Mouse (Mus musculus): ENCODE data around the gene Sntb2. TPM values are rescaled to one million over a fixed set of nuclear protein-coding genes. Genes with fewer than 3 reads are reported as not detected.

Sntb2 gene
- polyA plus RNA-seq, 1 experiment from 2014 or later = 4.9 TPM

DNA sequence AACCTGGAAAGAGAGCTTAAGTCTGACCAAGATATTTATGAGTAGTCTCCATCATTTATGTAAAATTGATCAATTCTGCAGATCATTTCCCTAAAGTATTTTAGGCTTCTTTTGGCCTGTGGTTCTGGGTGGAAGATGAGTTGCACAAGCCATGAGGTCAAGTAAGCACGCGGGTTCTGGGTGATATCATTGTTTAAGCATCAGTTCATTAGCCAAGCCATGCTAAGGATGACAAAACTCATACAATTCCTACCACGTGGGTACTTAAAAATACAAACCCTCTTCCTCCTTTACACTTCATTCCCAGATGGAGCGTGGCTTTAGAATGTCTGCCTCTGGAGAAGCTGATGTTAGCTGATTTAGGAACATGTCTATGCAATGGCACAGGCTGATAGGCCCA lies 18.0 kb downstream of the Sntb2 start:
- no peak overlapping the region for H3K4me2 ChIP-seq
- H3K27ac ChIP-seq (ENCODE audit: low read depth, low read length) = no peak overlapping the region
- H3K9me3 ChIP-seq (ENCODE audit: control insufficient read depth, low read length) = no peaks in the 10 kb centered on the region
- no peak for DNase-seq (ENCODE audit: low spot score)
- WGBS = 75% methylated on average over 4 of the region's 4 CpGs
- H3K36me3 ChIP-seq (ENCODE audit: control insufficient read depth, insufficient read depth, low read length) = no peaks in the 10 kb centered on the region
- ATAC-seq (replicated peaks; ENCODE audit: low FRiP score) = no peak
- H3K4me3 ChIP-seq (ENCODE audit: low read depth, low read length) = no peak overlapping the region
- H3K27me3 ChIP-seq (replicated peaks; ENCODE audit: control insufficient read depth, insufficient read depth, low read length) = no peaks in the 10 kb centered on the region
- H3K4me1 ChIP-seq (replicated peaks; ENCODE audit: control insufficient read depth, insufficient read depth, low read length) = no peaks in the 10 kb centered on the region
- H3K9ac ChIP-seq (ENCODE audit: low read depth, low read length) = no peak overlapping the region

DNA sequence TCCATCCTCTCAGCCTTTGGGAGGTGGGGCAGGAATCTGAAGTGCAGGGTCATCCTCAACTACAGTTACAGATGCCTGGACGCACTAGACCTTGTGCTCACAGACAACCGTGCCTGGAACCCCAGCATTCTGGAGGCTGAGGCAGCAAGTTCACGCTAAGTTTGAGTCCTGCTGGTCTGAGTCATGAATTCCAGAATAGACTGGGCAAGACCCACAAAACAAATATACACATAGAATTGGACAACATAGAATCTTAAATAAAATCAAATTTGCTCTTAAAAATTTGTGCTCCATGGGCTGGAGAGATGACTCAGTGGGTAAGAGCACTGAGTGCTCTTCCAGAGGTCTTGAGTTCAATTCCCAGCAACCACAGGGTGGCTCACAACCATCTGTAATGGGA lies 21.5 kb downstream of the Sntb2 start:
- Histone ChIP-seq H3K36me3 (ENCODE audit: control insufficient read depth, insufficient read depth, low read length) (no peaks in the 10 kb centered on the region), H3K4me2 (no peak overlapping the region), H3K27ac (ENCODE audit: low read depth, low read length) (no peak overlapping the region), H3K4me3 (ENCODE audit: low read depth, low read length) (no peak overlapping the region), H3K9ac (ENCODE audit: low read depth, low read length) (no peak overlapping the region), H3K27me3 (replicated peaks; ENCODE audit: control insufficient read depth, insufficient read depth, low read length) (no peaks in the 10 kb centered on the region), H3K9me3 (ENCODE audit: control insufficient read depth, low read length) (no peaks in the 10 kb centered on the region), H3K4me1 (replicated peaks; ENCODE audit: control insufficient read depth, insufficient read depth, low read length) (no peaks in the 10 kb centered on the region)
- ATAC-seq (replicated peaks; ENCODE audit: low FRiP score) = no peak
- WGBS = 79% methylated on average over 3 of the region's 3 CpGs
- no peak for DNase-seq (ENCODE audit: low spot score)

DNA sequence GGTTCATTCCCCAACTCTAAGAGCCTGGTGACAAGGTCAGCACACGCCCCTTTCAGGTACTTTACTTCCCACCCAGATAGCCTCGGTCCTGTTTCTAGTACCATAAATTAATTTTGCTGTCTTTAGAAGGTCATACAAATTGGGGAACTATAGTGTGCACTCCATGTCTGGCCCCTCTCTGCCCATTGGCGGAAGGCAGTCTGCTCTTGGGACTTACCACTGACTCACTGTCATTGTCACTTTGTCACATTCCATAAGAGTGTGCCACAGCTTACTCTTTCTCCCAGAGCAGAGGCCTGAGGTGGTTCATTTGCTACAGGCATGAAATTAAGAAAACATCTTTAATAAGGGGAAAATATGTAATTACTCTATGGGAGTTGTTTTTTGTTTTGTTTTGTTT lies 22.7 kb downstream of the Sntb2 start:
- Histone ChIP-seq H3K4me1 (replicated peaks; ENCODE audit: control insufficient read depth, insufficient read depth, low read length) (no peaks in the 10 kb centered on the region), H3K9ac (ENCODE audit: low read depth, low read length) (no peak overlapping the region)
- 77% methylated on average over 3 of the region's 3 CpGs for whole genome bisulfite sequencing

DNA sequence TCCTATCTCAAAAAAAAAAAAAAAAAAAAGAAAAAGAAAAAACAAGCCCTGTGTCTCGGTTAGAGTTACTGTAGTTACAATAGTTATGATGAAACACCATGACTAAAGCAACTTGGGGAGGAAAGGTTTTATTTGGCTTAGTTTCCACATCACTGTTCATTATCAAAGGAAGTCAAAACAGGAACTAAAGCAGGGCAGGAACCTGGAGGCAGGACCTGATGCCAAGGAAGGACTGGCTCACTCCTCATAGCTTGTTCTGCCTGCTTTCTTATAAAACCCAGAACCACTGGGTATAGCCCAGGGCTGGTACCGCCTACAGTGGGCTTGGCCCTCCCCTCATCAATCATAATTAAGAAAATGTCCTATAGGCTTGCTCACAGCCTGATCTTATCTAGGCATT lies 24.1 kb downstream of the Sntb2 start:
- Histone ChIP-seq H3K27me3 (replicated peaks; ENCODE audit: control insufficient read depth, insufficient read depth, low read length) (no peaks in the 10 kb centered on the region), H3K4me3 (ENCODE audit: low read depth, low read length) (no peak overlapping the region), H3K9ac (ENCODE audit: low read depth, low read length) (no peak overlapping the region), H3K27ac (ENCODE audit: low read depth, low read length) (no peak overlapping the region), H3K4me2 (no peak overlapping the region), H3K9me3 (ENCODE audit: control insufficient read depth, low read length) (no peaks in the 10 kb centered on the region), H3K36me3 (ENCODE audit: control insufficient read depth, insufficient read depth, low read length) (no peaks in the 10 kb centered on the region), H3K4me1 (replicated peaks; ENCODE audit: control insufficient read depth, insufficient read depth, low read length) (no peaks in the 10 kb centered on the region)
- WGBS = 72% methylated on average over 2 of the region's 2 CpGs
- no peak for DNase-seq (ENCODE audit: low spot score)
- ATAC-seq (replicated peaks; ENCODE audit: low FRiP score) = no peak

More for the DNA sequence above, 22.7 kb downstream of the Sntb2 start:
- H3K36me3 ChIP-seq (ENCODE audit: control insufficient read depth, insufficient read depth, low read length) = no peaks in the 10 kb centered on the region
- ATAC-seq (replicated peaks; ENCODE audit: low FRiP score) (no peak), DNase-seq (ENCODE audit: low spot score) (no peak)
- no peak overlapping the region for H3K4me3 ChIP-seq (ENCODE audit: low read depth, low read length)
- no peaks in the 10 kb centered on the region for H3K27me3 ChIP-seq (replicated peaks; ENCODE audit: control insufficient read depth, insufficient read depth, low read length)
- no peak overlapping the region for H3K27ac ChIP-seq (ENCODE audit: low read depth, low read length)
- H3K4me2 ChIP-seq = no peak overlapping the region
- no peaks in the 10 kb centered on the region for H3K9me3 ChIP-seq (ENCODE audit: control insufficient read depth, low read length)

DNA sequence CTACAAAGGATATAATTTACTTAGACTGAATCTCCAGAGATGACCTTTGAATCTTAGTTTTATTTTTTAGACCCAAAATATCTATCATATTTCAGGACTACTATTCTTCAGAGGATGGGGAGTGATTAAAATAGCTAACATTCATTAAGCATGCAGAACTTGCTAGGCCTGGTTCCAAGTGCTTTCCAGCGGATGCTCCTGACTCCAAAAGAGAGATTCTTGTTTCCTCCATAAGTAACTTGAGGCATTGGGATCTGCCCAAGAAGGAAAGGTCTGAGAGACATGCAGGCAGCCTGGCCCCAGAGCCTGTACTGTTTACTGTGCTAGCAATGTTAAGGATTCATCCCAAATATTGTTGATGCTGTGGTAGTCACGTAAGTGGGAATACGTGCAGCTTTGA lies 26.8 kb downstream of the Sntb2 start:
- Histone ChIP-seq H3K27ac (ENCODE audit: low read depth, low read length) (no peak overlapping the region), H3K36me3 (ENCODE audit: control insufficient read depth, insufficient read depth, low read length) (no peaks in the 10 kb centered on the region), H3K4me3 (ENCODE audit: low read depth, low read length) (no peak overlapping the region), H3K9ac (ENCODE audit: low read depth, low read length) (no peak overlapping the region), H3K4me2 (no peak overlapping the region), H3K27me3 (replicated peaks; ENCODE audit: control insufficient read depth, insufficient read depth, low read length) (no peaks in the 10 kb centered on the region), H3K9me3 (ENCODE audit: control insufficient read depth, low read length) (no peaks in the 10 kb centered on the region), H3K4me1 (replicated peaks; ENCODE audit: control insufficient read depth, insufficient read depth, low read length) (no peaks in the 10 kb centered on the region)
- DNase-seq (ENCODE audit: low spot score) = no peak
- ATAC-seq (replicated peaks; ENCODE audit: low FRiP score) = no peak
- WGBS = 87% methylated on average over 3 of the region's 3 CpGs

DNA sequence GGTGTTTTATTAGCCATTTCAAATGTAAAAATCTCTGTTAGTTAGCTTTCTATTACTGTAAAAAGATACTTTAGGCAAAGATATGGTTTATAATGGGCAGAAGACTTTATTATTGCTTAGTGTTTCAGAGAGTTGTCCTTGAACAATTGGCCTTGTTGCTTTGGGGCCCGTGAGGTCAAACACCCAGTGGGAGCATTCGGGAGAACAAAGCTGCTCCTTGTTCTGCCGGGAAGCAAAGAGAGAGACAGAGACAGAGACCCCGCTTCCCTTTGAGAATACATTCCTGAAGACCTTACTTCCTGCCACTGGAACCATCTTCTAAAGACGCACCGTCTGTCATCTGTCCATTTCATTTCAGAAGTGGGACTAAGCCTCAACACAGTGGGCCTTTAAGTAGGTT lies 27.8 kb downstream of the Sntb2 start:
- Histone ChIP-seq H3K36me3 (ENCODE audit: control insufficient read depth, insufficient read depth, low read length) (no peaks in the 10 kb centered on the region), H3K9ac (ENCODE audit: low read depth, low read length) (no peak overlapping the region), H3K4me2 (no peak overlapping the region), H3K27ac (ENCODE audit: low read depth, low read length) (no peak overlapping the region), H3K27me3 (replicated peaks; ENCODE audit: control insufficient read depth, insufficient read depth, low read length) (no peaks in the 10 kb centered on the region), H3K4me3 (ENCODE audit: low read depth, low read length) (no peak overlapping the region), H3K4me1 (replicated peaks; ENCODE audit: control insufficient read depth, insufficient read depth, low read length) (no peaks in the 10 kb centered on the region), H3K9me3 (ENCODE audit: control insufficient read depth, low read length) (no peaks in the 10 kb centered on the region)
- ATAC-seq (replicated peaks; ENCODE audit: low FRiP score) (no peak), DNase-seq (ENCODE audit: low spot score) (no peak)
- WGBS = 83% methylated on average over 6 of the region's 6 CpGs

DNA sequence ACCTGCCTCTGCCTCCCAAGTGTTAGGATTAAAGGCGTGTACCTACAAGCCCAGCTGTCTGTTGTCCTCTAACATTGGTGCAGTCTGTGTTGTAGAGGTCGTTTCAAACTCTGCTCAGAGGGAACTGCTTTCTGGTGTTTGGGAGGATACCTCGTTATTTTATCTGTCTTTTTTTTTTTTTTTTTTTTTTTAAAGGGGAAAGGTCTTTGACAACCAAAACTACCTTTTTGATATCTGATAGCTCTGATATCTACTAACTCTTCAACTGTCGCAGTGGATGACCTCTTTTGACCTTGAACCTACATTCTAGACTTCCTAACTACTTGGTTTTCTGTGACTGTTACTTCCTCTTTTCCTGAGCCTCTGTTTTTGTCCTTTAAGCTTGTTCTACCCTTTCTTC lies 29.0 kb downstream of the Sntb2 start:
- no peaks in the 10 kb centered on the region for H3K36me3 ChIP-seq (ENCODE audit: control insufficient read depth, insufficient read depth, low read length)
- DNase-seq (ENCODE audit: low spot score) = no peak
- no peak overlapping the region for H3K4me3 ChIP-seq (ENCODE audit: low read depth, low read length)
- no peak overlapping the region for H3K27ac ChIP-seq (ENCODE audit: low read depth, low read length)
- no peaks in the 10 kb centered on the region for H3K4me1 ChIP-seq (replicated peaks; ENCODE audit: control insufficient read depth, insufficient read depth, low read length)
- 41% methylated on average over 4 of the region's 4 CpGs for WGBS
- no peak overlapping the region for H3K4me2 ChIP-seq
- no peak overlapping the region for H3K9ac ChIP-seq (ENCODE audit: low read depth, low read length)
- no peak for ATAC-seq (replicated peaks; ENCODE audit: low FRiP score)
- H3K27me3 ChIP-seq (replicated peaks; ENCODE audit: control insufficient read depth, insufficient read depth, low read length) = no peaks in the 10 kb centered on the region
- no peaks in the 10 kb centered on the region for H3K9me3 ChIP-seq (ENCODE audit: control insufficient read depth, low read length)

DNA sequence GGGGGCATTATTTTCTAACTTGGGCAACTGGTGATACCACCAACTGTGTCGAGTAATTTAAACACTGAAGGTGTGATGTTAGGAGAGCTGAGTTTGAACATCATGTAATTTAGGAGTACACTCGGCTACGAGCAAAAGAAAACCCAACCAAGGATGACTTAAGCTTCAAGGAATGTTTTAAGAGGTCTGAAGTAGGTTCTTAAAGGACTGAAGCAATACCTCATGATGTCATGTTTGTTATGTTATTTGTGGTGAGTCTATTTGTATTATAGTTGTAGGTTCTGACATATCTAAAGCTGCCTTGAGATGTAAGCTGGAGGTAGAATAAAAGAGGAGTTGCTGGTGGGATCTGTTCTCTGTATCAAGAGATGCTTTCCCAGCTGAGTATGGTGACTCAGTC lies 34.4 kb downstream of the Sntb2 start:
- Histone ChIP-seq H3K4me3 (ENCODE audit: low read depth, low read length) (no peak overlapping the region), H3K9me3 (ENCODE audit: control insufficient read depth, low read length) (no peaks in the 10 kb centered on the region), H3K4me1 (replicated peaks; ENCODE audit: control insufficient read depth, insufficient read depth, low read length) (no peaks in the 10 kb centered on the region), H3K36me3 (ENCODE audit: control insufficient read depth, insufficient read depth, low read length) (no peaks in the 10 kb centered on the region), H3K9ac (ENCODE audit: low read depth, low read length) (no peak overlapping the region), H3K4me2 (no peak overlapping the region), H3K27me3 (replicated peaks; ENCODE audit: control insufficient read depth, insufficient read depth, low read length) (no peaks in the 10 kb centered on the region), H3K27ac (ENCODE audit: low read depth, low read length) (no peak overlapping the region)
- no peak for DNase-seq (ENCODE audit: low spot score)
- 65% methylated on average over 3 of the region's 3 CpGs for WGBS
- no peak for ATAC-seq (replicated peaks; ENCODE audit: low FRiP score)

DNA sequence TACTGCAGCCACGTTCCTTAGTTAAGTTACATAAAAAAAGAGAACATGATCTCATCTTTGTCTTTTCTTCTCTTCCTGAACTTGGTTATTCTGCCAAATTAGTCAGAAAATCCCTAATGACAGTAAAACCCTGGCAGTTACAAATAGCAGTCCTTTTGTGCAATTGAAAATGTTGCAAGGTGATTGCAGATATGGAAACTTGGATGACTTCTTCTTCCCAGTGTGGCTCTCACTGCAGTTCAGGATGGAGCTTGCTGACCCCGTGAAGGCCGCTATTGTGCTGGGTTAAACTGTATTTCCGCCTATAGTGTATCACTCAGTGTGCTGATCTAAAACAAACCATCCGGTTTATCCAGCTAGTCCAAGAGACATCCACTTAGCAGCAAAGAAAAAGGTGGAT lies 36.4 kb downstream of the Sntb2 start:
- Histone ChIP-seq H3K4me1 (replicated peaks; ENCODE audit: control insufficient read depth, insufficient read depth, low read length) (no peaks in the 10 kb centered on the region), H3K36me3 (ENCODE audit: control insufficient read depth, insufficient read depth, low read length) (no peaks in the 10 kb centered on the region), H3K9me3 (ENCODE audit: control insufficient read depth, low read length) (no peaks in the 10 kb centered on the region), H3K27ac (ENCODE audit: low read depth, low read length) (no peak overlapping the region), H3K9ac (ENCODE audit: low read depth, low read length) (no peak overlapping the region), H3K27me3 (replicated peaks; ENCODE audit: control insufficient read depth, insufficient read depth, low read length) (no peaks in the 10 kb centered on the region), H3K4me2 (no peak overlapping the region), H3K4me3 (ENCODE audit: low read depth, low read length) (no peak overlapping the region)
- WGBS = 74% methylated on average over 5 of the region's 5 CpGs
- ATAC-seq (replicated peaks; ENCODE audit: low FRiP score) (no peak), DNase-seq (ENCODE audit: low spot score) (no peak)
